Mouse (Mus musculus): Measurements from ENCODE around the gene Snd1.

GRCm38 (mm10) chr6:28449253-28449652, 25.7 kb upstream of the Snd1 start, which contains the start of gene Pax4:
- TF ChIP-seq CTCF (IDR thresholded peaks at IDR 0.05; ENCODE audit: low read depth, low read length), result no peak
- TF ChIP-seq GATA1 (IDR thresholded peaks at IDR 0.05; ENCODE audit: borderline replicate concordance, low read length), result no peak
- TF ChIP-seq TAL1 (conservative IDR thresholded peaks at IDR 0.05; ENCODE audit: low read depth, low read length), result no peak

Measured in G1E (cell line).